Mouse (Mus musculus): ENCODE measurements at regions not wholly inside any gene's neighbourhood (a gene's known extent, or its start where the extent isn't known, plus 50 kb on each side); places are given as distances from the start of the nearest gene placed in this dataset.
A peak's percentile ranks its signal among the peaks of the same experiment; 100 is the strongest.

GRCm38 (mm10) chr1:41243000-41243399, 437.6 kb downstream of the Tmem182 start:
- no peak for TF ChIP-seq MAX (IDR thresholded peaks at IDR 0.05; ENCODE audit: low read length)
- TF ChIP-seq E2F4 (IDR thresholded peaks at IDR 0.05; ENCODE audit: borderline replicate concordance, low read depth, low read length) = no peak
- no peak for TF ChIP-seq RCOR1 (IDR thresholded peaks at IDR 0.05; ENCODE audit: low read depth, low read length)
- no peak for TF ChIP-seq MAZ (IDR thresholded peaks at IDR 0.05; ENCODE audit: low read depth, low read length)
- no peak for TF ChIP-seq MYC (IDR thresholded peaks at IDR 0.05; ENCODE audit: low read depth, low read length)
- no peak for TF ChIP-seq GABPA (IDR thresholded peaks at IDR 0.05; ENCODE audit: low read depth, low read length)
- no peak for TF ChIP-seq POLR2A (IDR thresholded peaks at IDR 0.05; ENCODE audit: control insufficient read depth in 1 of 2, insufficient read depth in 1 of 2, low read depth in 1 of 2, low read length in 2 of 2, poor library complexity in 1 of 2)
- TF ChIP-seq TAL1 (IDR thresholded peaks at IDR 0.05; ENCODE audit: low read length) = no peak
- no peak for TF ChIP-seq ETS1 (IDR thresholded peaks at IDR 0.05; ENCODE audit: low read depth, low read length)
- no peak overlapping the region for H3K27ac ChIP-seq (ENCODE audit: control insufficient read depth, low read depth, low read length)
- H3K9me3 ChIP-seq (replicated peaks; ENCODE audit: insufficient read depth, low read length) = no peaks in the 10 kb centered on the region
- no peaks in the 10 kb centered on the region for H3K79me2 ChIP-seq (ENCODE audit: control insufficient read depth, insufficient read depth, low read length, poor library complexity)
- no peak for DNase-seq (ENCODE audit: low read depth, low spot score)
- no peaks in the 10 kb centered on the region for H3K36me3 ChIP-seq (ENCODE audit: control insufficient read depth in 1 of 2, insufficient read depth in 2 of 2, low read length in 2 of 2)
- no peak overlapping the region for H3K9ac ChIP-seq (ENCODE audit: control insufficient read depth, low read depth, low read length, poor library complexity, severe bottlenecking)
- no peaks in the 10 kb centered on the region for H3K27me3 ChIP-seq (ENCODE audit: control insufficient read depth in 1 of 2, insufficient read depth in 2 of 2, low read length in 2 of 2)
- no peaks in the 10 kb centered on the region for H3K4me1 ChIP-seq (ENCODE audit: control insufficient read depth in 1 of 2, insufficient read depth in 2 of 2, low read length in 2 of 2)
- H3K4me3 ChIP-seq (ENCODE audit: control insufficient read depth in 1 of 2, insufficient read depth in 1 of 2, low read depth in 2 of 2, low read length in 2 of 2) = no peak overlapping the region

GRCm38 (mm10) chr1:41244627-41245026, 439.2 kb downstream of the Tmem182 start:
- Histone ChIP-seq H3K9ac (ENCODE audit: control insufficient read depth, low read depth, low read length, poor library complexity, severe bottlenecking) (no peak overlapping the region), H3K4me1 (ENCODE audit: control insufficient read depth in 1 of 2, insufficient read depth in 2 of 2, low read length in 2 of 2) (no peaks in the 10 kb centered on the region), H3K79me2 (ENCODE audit: control insufficient read depth, insufficient read depth, low read length, poor library complexity) (no peaks in the 10 kb centered on the region), H3K4me3 (ENCODE audit: control insufficient read depth in 1 of 2, insufficient read depth in 1 of 2, low read depth in 2 of 2, low read length in 2 of 2) (no peak overlapping the region), H3K27me3 (ENCODE audit: control insufficient read depth in 1 of 2, insufficient read depth in 2 of 2, low read length in 2 of 2) (no peaks in the 10 kb centered on the region), H3K9me3 (replicated peaks; ENCODE audit: insufficient read depth, low read length) (no peaks in the 10 kb centered on the region), H3K27ac (ENCODE audit: control insufficient read depth, low read depth, low read length) (no peak overlapping the region), H3K36me3 (ENCODE audit: control insufficient read depth in 1 of 2, insufficient read depth in 2 of 2, low read length in 2 of 2) (no peaks in the 10 kb centered on the region)
- TF ChIP-seq RAD21 (IDR thresholded peaks at IDR 0.05; ENCODE audit: low read depth, low read length) = no peak
- no peak for DNase-seq (ENCODE audit: low read depth, low spot score)

- TF ChIP-seq CTCF (IDR thresholded peaks at IDR 0.05 in 2 of 3, conservative IDR thresholded peaks at IDR 0.05 in 1 of 3; ENCODE audit: control insufficient read depth in 1 of 3, insufficient read depth in 1 of 3, low read depth in 2 of 3, low read length in 3 of 3, poor library complexity in 1 of 3, severe bottlenecking in 1 of 3) (peak in 2 of 3 experiments; percentile 2 to 6; a peak in 1 of 6 replicates), CHD2 (IDR thresholded peaks at IDR 0.05; ENCODE audit: low read length) (no peak), ZMIZ1 (IDR thresholded peaks at IDR 0.05; ENCODE audit: low read depth, low read length) (no peak), POLR2AphosphoS2 (IDR thresholded peaks at IDR 0.05; ENCODE audit: low read length) (no peak), KAT2A (conservative IDR thresholded peaks at IDR 0.05; ENCODE audit: low read depth, low read length) (no peak), ETS1 (IDR thresholded peaks at IDR 0.05; ENCODE audit: low read depth, low read length) (no peak), ZC3H11A (IDR thresholded peaks at IDR 0.05; ENCODE audit: low read depth, low read length) (no peak)
- no peaks in the 10 kb centered on the region for H3K79me2 ChIP-seq (ENCODE audit: control insufficient read depth, insufficient read depth, low read length, poor library complexity)
- H3K27ac ChIP-seq (ENCODE audit: control insufficient read depth, low read depth, low read length) = no peak overlapping the region
- no peak for DNase-seq (ENCODE audit: low read depth, low spot score)
- H3K36me3 ChIP-seq (ENCODE audit: control insufficient read depth in 1 of 2, insufficient read depth in 2 of 2, low read length in 2 of 2) = no peaks in the 10 kb centered on the region
- no peaks in the 10 kb centered on the region for H3K4me1 ChIP-seq (ENCODE audit: control insufficient read depth in 1 of 2, insufficient read depth in 2 of 2, low read length in 2 of 2)
- H3K9ac ChIP-seq (ENCODE audit: control insufficient read depth, low read depth, low read length, poor library complexity, severe bottlenecking) = no peak overlapping the region
- H3K27me3 ChIP-seq (ENCODE audit: control insufficient read depth in 1 of 2, insufficient read depth in 2 of 2, low read length in 2 of 2) = no peaks in the 10 kb centered on the region
- no peak overlapping the region for H3K4me3 ChIP-seq (ENCODE audit: control insufficient read depth in 1 of 2, insufficient read depth in 1 of 2, low read depth in 2 of 2, low read length in 2 of 2)
- no peaks in the 10 kb centered on the region for H3K9me3 ChIP-seq (replicated peaks; ENCODE audit: insufficient read depth, low read length)
Observed at GRCm38 (mm10) chr1:41264214-41264613, 458.8 kb downstream of the Tmem182 start.
